Comparison of ENCODE assay signal across 8 mouse cellular contexts in the genomic region with DNA sequence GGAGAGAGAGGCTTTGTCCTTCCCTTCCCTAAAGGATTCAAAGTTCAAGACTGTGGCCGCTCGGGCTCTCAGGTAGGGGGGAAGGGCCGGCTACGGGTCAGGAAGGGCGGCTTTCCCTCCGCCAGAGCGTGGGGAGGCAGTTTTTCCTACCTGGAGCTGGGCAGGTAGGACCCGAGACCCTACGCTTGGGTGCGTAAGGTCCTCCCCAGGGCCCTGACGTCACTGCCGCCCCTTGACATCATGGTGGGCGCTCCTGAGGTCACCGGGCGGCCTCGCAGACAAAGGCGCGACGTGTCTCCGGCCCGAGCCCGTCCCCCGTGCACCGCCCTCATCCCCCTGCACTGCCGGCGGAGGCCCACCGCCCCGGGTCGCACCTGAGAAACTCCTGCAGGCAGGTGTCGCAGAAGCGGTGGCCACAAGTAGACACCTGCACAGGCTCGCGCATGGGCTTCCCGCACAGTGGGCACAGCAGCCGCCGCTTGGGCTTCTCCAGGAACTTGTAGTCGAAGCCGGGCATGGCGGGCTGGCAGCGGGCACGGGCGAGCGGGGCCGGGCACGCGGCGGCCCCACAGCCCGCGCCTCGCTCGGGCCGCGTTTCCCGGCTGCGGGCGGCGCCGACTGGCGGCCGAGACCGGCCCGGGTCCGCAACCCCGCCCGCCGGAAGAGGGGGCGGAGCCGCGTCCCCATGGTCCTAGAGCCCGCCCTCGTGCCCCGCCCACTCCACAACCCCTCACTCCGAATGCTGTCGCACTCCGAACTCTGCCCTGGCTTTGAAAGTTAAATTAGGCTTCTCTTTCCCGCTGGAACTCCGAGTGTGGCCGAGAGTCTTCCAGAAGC. TPM values are rescaled to one million over a fixed set of nuclear protein-coding genes. Genes with fewer than 3 reads are reported as not detected.
DNase-seq lines count a peak whose midpoint lies in the region; ATAC-seq and TF ChIP-seq lines count a peak whose summit lies in the region.

A gene (minus strand): TSS at position 666 of the 837 bp plus-strand sequence.

- no peaks in the 10 kb centered on the region for H3K9me3 ChIP-seq in embryonic facial prominence, embryonic 15.5 days (replicated peaks)
- no peaks in the 10 kb centered on the region for H3K9me3 ChIP-seq in heart, embryonic 12.5 days (replicated peaks)
- no peaks in the 10 kb centered on the region for H3K9me3 ChIP-seq in kidney, embryonic 16.5 days (ENCODE audit: low read length)
- no peaks in the 10 kb centered on the region for H3K9me3 ChIP-seq in liver, postnatal 0 days (ENCODE audit: low read length)
- no peaks in the 10 kb centered on the region for H3K9me3 ChIP-seq in neural tube, embryonic 13.5 days

- WGBS in embryonic facial prominence, embryonic 15.5 days, result under 1% methylated on average over 77 of the region's 78 CpGs
- under 1% methylated on average over 77 of the region's 78 CpGs for WGBS in heart, embryonic 12.5 days
- under 1% methylated on average over 71 of the region's 78 CpGs for WGBS in kidney, embryonic 16.5 days
- under 1% methylated on average over 66 of the region's 78 CpGs for WGBS in liver, postnatal 0 days (ENCODE audit: insufficient replicate concordance)
- under 1% methylated on average over 78 of the region's 78 CpGs for WGBS in neural tube, embryonic 13.5 days

- peaks cover 54% of the 10 kb centered on the region for H3K4me1 ChIP-seq in embryonic facial prominence, embryonic 15.5 days
- peaks cover 36% of the 10 kb centered on the region for H3K4me1 ChIP-seq in heart, embryonic 12.5 days (replicated peaks)
- peaks cover 33% of the 10 kb centered on the region for H3K4me1 ChIP-seq in kidney, embryonic 16.5 days (ENCODE audit: insufficient read depth, low read length)
- H3K4me1 ChIP-seq in liver, postnatal 0 days (ENCODE audit: insufficient read depth), result peaks cover 53% of the 10 kb centered on the region
- H3K4me1 ChIP-seq in neural tube, embryonic 13.5 days (replicated peaks), result peaks cover 42% of the 10 kb centered on the region

- peak within 1 kb of the TSS; percentile 96 for H3K27ac ChIP-seq in embryonic facial prominence, embryonic 15.5 days (replicated peaks)
- peak within 1 kb of the TSS; percentile 93 for H3K27ac ChIP-seq in heart, embryonic 12.5 days (ENCODE audit: poor library complexity, severe bottlenecking)
- peak within 1 kb of the TSS; percentile 97 for H3K27ac ChIP-seq in kidney, embryonic 16.5 days (ENCODE audit: low read length)
- peak within 1 kb of the TSS; percentile 90 for H3K27ac ChIP-seq in liver, postnatal 0 days (ENCODE audit: low read depth)
- H3K27ac ChIP-seq in neural tube, embryonic 13.5 days (replicated peaks), result peak within 1 kb of the TSS; percentile 99

- H3K9ac ChIP-seq in embryonic facial prominence, embryonic 15.5 days, result peak within 1 kb of the TSS; percentile 99
- peak within 1 kb of the TSS; percentile 91 for H3K9ac ChIP-seq in heart, embryonic 12.5 days
- H3K9ac ChIP-seq in kidney, embryonic 16.5 days (replicated peaks; ENCODE audit: low read length), result peak within 1 kb of the TSS; percentile 99
- peak within 1 kb of the TSS; percentile 87 for H3K9ac ChIP-seq in liver, postnatal 0 days (replicated peaks)
- peak within 1 kb of the TSS; percentile 100 for H3K9ac ChIP-seq in neural tube, embryonic 13.5 days

- peak within 1 kb of the TSS; percentile 94 for H3K4me3 ChIP-seq in embryonic facial prominence, embryonic 15.5 days (replicated peaks)
- peak within 1 kb of the TSS; percentile 71 for H3K4me3 ChIP-seq in heart, embryonic 12.5 days
- H3K4me3 ChIP-seq in kidney, embryonic 16.5 days (ENCODE audit: low read length), result peak within 1 kb of the TSS; percentile 100
- H3K4me3 ChIP-seq in liver, postnatal 0 days (ENCODE audit: low read depth, low read length), result peak within 1 kb of the TSS; percentile 96
- peak within 1 kb of the TSS; percentile 99 for H3K4me3 ChIP-seq in neural tube, embryonic 13.5 days

- no peak; the same call in 1 of the 2 replicates for TF ChIP-seq CTCF in liver, postnatal 0 days (IDR thresholded peaks at IDR 0.05; ENCODE audit: low read depth)

- no peak for TF ChIP-seq EP300 in liver, postnatal 0 days (IDR thresholded peaks at IDR 0.05; ENCODE audit: low read depth)

- H3K36me3 ChIP-seq in embryonic facial prominence, embryonic 15.5 days, result peaks cover 23% of the 10 kb centered on the region
- H3K36me3 ChIP-seq in heart, embryonic 12.5 days, result peaks cover 26% of the 10 kb centered on the region
- H3K36me3 ChIP-seq in kidney, embryonic 16.5 days (ENCODE audit: insufficient read depth, low read length), result peaks cover 20% of the 10 kb centered on the region
- H3K36me3 ChIP-seq in liver, postnatal 0 days (replicated peaks; ENCODE audit: insufficient read depth, low read length), result peaks cover 22% of the 10 kb centered on the region
- H3K36me3 ChIP-seq in neural tube, embryonic 13.5 days, result peaks cover 24% of the 10 kb centered on the region

- H3K27me3 ChIP-seq in embryonic facial prominence, embryonic 15.5 days, result no peaks in the 10 kb centered on the region
- H3K27me3 ChIP-seq in heart, embryonic 12.5 days (replicated peaks), result no peaks in the 10 kb centered on the region
- H3K27me3 ChIP-seq in kidney, embryonic 16.5 days (ENCODE audit: insufficient read depth, low read length), result no peaks in the 10 kb centered on the region
- no peaks in the 10 kb centered on the region for H3K27me3 ChIP-seq in liver, postnatal 0 days (ENCODE audit: insufficient read depth, low read length)
- no peaks in the 10 kb centered on the region for H3K27me3 ChIP-seq in neural tube, embryonic 13.5 days

- peak; percentile 66 for ATAC-seq in CD4-positive, CD25-positive, alpha-beta regulatory T cell, adult 4 months
- peak; percentile 84 for ATAC-seq in embryonic facial prominence, embryonic 15.5 days (ENCODE audit: insufficient number of reproducible peaks, low FRiP score, low TSS enrichment, low read depth)
- peak; percentile 90 for ATAC-seq in heart, embryonic 12.5 days (ENCODE audit: insufficient number of reproducible peaks, low FRiP score)
- ATAC-seq in kidney, embryonic 16.5 days (ENCODE audit: low FRiP score, low TSS enrichment), result peak; percentile 80
- ATAC-seq in liver, postnatal 0 days, result peak; percentile 87
- peak; percentile 81 for ATAC-seq in neural tube, embryonic 13.5 days (ENCODE audit: low read depth)

- DNase-seq in adrenal gland, postnatal 4 days (ENCODE audit: low spot score in 2 of 2), result peak; percentile 54 to 62
- peak; percentile 91 for DNase-seq in liver, postnatal 0 days
- peak; percentile 95 for DNase-seq in testis, postnatal 10 days (ENCODE audit: low spot score)

- H3K4me2 ChIP-seq in embryonic facial prominence, embryonic 15.5 days (replicated peaks), result peak within 1 kb of the TSS; percentile 89
- peak within 1 kb of the TSS; percentile 81 for H3K4me2 ChIP-seq in heart, embryonic 12.5 days
- H3K4me2 ChIP-seq in kidney, embryonic 16.5 days (replicated peaks; ENCODE audit: low read depth, low read length), result peak within 1 kb of the TSS; percentile 84
- peak within 1 kb of the TSS; percentile 100 for H3K4me2 ChIP-seq in liver, postnatal 0 days (ENCODE audit: low read depth, low read length)
- H3K4me2 ChIP-seq in neural tube, embryonic 13.5 days, result peak within 1 kb of the TSS; percentile 86

RNA-seq across cellular contexts. Expression of the gene that starts here (rescaled TPM):
- 1 to 10 TPM; 3.3 to 6.7 TPM for polyA plus RNA-seq in CD4-positive, CD25-positive, alpha-beta regulatory T cell, adult 4 months (2017; shearing (Covaris generic))
- 10 to 100 TPM; 42.7 to 46.5 TPM for total RNA-seq in adrenal gland, postnatal 4 days (2021)
- polyA plus RNA-seq in embryonic facial prominence, embryonic 15.5 days (2015; fragmentation: Nextera tagmentation; extraction: Ambion mirVana), result 83.1 and 89.3 TPM in 2 replicates
- polyA plus RNA-seq in heart, embryonic 12.5 days (2016; fragmentation: Nextera tagmentation; extraction: Ambion mirVana), result 51.8 and 52.5 TPM in 2 replicates
- 108 and 110 TPM in 2 replicates for polyA plus RNA-seq in kidney, embryonic 16.5 days (2015; fragmentation: Nextera tagmentation; extraction: Ambion mirVana)
- polyA plus RNA-seq in liver, postnatal 0 days (2015; fragmentation: Nextera tagmentation; extraction: Ambion mirVana), result 15.3 and 18.9 TPM in 2 replicates
- 128 and 131 TPM in 2 replicates for polyA plus RNA-seq in neural tube, embryonic 13.5 days (2015; fragmentation: Nextera tagmentation; extraction: Ambion mirVana)

Comparison
In these comparisons a context has a peak if more than half of its experiments do, and no peak if none do; other contexts are left out.
1. Peak in every context shown above with its lines: DNase-seq, ATAC-seq, H3K4me3 ChIP-seq and H3K27ac ChIP-seq.